Mouse (Mus musculus): ENCODE data around the gene Lrp10. TPM values are rescaled to one million over a fixed set of nuclear protein-coding genes. Genes with fewer than 3 reads are reported as not detected.
A peak's percentile ranks its signal among the peaks of the same experiment; 100 is the strongest.

The Lrp10 gene
- 34.7 and 36.0 TPM in 2 replicates for polyA plus RNA-seq (2016; fragmentation: Nextera tagmentation; extraction: Ambion mirVana)

DNA sequence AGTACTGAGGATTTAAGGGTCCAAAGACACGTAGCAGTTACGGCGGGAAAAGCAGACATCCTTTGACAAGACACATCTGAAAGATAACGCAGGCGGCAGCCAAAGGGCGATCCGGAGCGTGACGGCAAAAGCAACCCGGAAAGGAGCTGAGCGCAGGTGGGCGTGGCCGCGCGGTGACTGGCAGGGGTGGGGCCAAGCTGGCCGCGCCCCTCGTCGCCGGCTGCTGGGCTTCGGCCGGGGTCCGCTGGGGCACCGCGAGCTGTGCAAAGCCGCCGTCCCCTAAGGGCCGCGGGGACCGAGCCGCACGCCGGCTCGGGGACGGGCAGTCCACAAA is at the start of gene Lrp10:
Lrp10 (plus strand) TSS at position 179 of the 334 bp plus-strand sequence.
- ATAC-seq (ENCODE audit: low FRiP score): peak; percentile 90
- Histone ChIP-seq H3K27ac (peak within 1 kb of the TSS; percentile 76), H3K36me3 (peaks cover 16% of the 10 kb centered on the region), H3K9ac (peak within 1 kb of the TSS; percentile 81), H3K9me3 (replicated peaks) (no peaks in the 10 kb centered on the region), H3K27me3 (no peaks in the 10 kb centered on the region), H3K4me1 (peaks cover 8% of the 10 kb centered on the region), H3K4me3 (peak within 1 kb of the TSS; percentile 79), H3K4me2 (replicated peaks) (peak within 1 kb of the TSS; percentile 92)
- 0% methylated on average over 35 of the region's 35 CpGs for WGBS

DNA sequence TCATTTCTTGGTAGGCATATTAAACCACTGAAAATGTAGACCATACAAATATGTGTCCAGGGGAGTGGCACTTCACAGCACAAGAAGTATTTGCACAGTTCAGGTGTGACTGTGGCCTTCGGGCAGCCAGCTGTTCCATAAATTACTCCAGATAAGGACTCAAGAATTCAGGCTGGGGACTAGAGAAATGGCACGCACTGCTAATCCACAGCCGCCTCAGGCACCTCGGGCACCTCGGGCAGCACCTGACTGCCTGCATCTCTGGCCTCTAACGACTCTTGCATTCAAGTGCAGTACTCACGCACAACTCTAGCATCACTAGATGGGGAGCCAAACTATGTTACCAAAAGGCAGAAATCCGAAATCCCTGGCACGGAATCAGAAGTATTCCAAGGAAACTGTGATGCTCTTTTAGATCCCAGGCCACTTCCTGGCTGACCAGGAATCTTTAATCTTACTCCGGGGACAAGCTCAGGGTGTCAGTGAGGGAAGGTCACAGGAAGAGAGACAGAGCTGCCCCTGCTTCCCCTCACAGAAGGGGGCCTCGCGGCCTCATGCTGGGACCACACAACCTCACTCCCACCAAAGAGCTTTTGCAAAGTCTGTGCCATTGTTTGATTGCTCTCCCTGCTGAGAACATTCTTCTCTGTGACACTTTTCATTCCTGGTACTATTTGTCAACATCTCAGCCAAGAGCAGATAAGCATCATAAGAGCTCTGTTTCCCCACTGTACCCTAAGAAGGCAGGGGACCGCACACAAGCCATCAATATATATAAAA is 48.5 kb upstream of the Lrp10 start:
- no peak overlapping the region for H3K9ac ChIP-seq
- no peak overlapping the region for H3K27ac ChIP-seq
- WGBS: 7% methylated on average over 13 of the region's 13 CpGs
- H3K4me3 ChIP-seq: no peak overlapping the region
- no peaks in the 10 kb centered on the region for H3K36me3 ChIP-seq
- H3K9me3 ChIP-seq (replicated peaks): no peaks in the 10 kb centered on the region
- H3K4me2 ChIP-seq (replicated peaks): no peak overlapping the region
- ATAC-seq (ENCODE audit: low FRiP score): no peak
- H3K4me1 ChIP-seq: peaks cover 20% of the 10 kb centered on the region
- peaks cover 52% of the 10 kb centered on the region for H3K27me3 ChIP-seq

DNA sequence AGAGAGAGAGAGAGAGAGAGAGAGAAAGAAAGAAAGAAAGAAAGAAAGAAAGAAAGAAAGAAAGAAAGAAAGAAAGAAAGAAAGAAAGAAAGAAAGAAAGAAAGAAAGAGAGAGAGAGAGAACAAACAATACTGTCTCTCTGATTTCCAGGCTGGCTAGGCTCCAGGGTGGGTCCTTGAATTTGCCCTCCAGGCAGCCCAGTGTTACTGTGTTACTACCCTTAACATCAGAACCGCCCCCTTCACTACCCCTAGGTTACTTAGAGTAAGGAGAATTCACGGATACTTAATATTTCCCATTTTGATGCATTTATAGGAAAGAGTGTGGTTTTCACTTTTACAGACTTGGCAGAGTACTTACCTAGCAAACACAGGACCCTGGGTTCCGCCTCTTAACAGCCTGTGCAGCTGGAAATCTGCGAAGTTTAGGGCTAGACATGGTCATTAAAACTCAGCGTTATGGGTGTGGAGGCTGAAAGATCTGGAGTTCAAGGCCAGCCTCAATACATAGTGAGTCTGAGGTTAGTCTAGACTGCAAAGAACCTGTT is 47.6 kb upstream of the Lrp10 start:
- no peak overlapping the region for H3K27ac ChIP-seq
- H3K27me3 ChIP-seq: peaks cover 52% of the 10 kb centered on the region
- no peak overlapping the region for H3K9ac ChIP-seq
- H3K9me3 ChIP-seq (replicated peaks): no peaks in the 10 kb centered on the region
- ATAC-seq (ENCODE audit: low FRiP score): no peak
- 30% methylated on average over 5 of the region's 5 CpGs for WGBS
- H3K36me3 ChIP-seq: no peaks in the 10 kb centered on the region
- H3K4me2 ChIP-seq (replicated peaks): no peak overlapping the region
- peaks cover 19% of the 10 kb centered on the region for H3K4me1 ChIP-seq
- H3K4me3 ChIP-seq: no peak overlapping the region

DNA sequence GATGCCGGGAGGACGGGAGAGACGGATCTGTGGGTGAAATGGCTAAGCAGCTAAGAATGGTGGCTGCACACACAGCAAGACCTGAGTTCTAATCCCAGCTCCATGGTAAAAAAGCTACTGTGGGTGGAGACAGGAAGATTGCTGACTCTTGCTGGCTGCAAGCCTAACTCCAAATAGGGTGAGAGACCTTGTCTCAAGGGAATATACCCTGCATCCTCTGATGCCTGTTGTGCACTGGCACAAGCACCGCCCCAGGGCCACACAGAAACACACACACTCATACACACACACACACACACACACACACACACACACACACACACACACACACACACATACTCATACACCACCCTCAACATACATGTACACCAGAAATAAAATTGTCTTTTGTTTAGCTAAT is 47.1 kb upstream of the Lrp10 start:
- peaks cover 52% of the 10 kb centered on the region for H3K27me3 ChIP-seq
- no peak overlapping the region for H3K4me3 ChIP-seq
- H3K9me3 ChIP-seq (replicated peaks): no peaks in the 10 kb centered on the region
- peaks cover 19% of the 10 kb centered on the region for H3K4me1 ChIP-seq
- ATAC-seq (ENCODE audit: low FRiP score): no peak
- H3K9ac ChIP-seq: no peak overlapping the region
- no peak overlapping the region; the same call in 1 of the 2 replicates for H3K4me2 ChIP-seq (replicated peaks)
- no peaks in the 10 kb centered on the region for H3K36me3 ChIP-seq
- 56% methylated on average over 4 of the region's 4 CpGs for WGBS
- H3K27ac ChIP-seq: no peak overlapping the region

DNA sequence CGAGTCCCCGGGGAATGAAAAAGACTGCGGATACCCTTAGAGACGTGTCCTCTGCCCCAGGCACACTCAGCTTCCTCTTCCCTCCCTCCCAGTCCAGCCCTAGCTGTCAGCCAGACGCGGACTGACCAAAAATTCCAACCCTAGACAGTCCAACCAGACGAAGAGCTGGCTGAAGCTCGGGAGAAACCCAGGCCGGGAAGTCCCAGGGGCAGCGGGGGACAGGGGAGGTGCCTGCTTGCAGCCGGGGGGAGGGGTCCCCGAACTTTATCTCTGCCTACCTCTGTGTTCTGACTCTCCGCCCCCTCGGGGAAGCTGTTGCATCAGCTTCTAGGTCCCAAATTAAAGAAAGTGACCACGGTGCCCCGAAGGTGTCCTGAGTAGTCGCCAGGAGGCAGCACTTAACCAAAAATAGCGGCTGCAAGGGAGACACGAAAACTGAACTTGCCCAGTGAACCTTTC is 46.3 kb upstream of the Lrp10 start, which contains the start of gene Slc7a7:
Slc7a7 (minus strand) TSS at position 158 of the 459 bp plus-strand sequence.
- Histone ChIP-seq H3K4me2 (replicated peaks) (peak within 1 kb of the TSS; percentile 30), H3K27ac (no peak within 1 kb of the TSS), H3K9me3 (replicated peaks) (no peaks in the 10 kb centered on the region), H3K36me3 (no peaks in the 10 kb centered on the region), H3K27me3 (peaks cover 52% of the 10 kb centered on the region), H3K9ac (no peak within 1 kb of the TSS), H3K4me3 (no peak within 1 kb of the TSS), H3K4me1 (peaks cover 19% of the 10 kb centered on the region)
- WGBS: 5% methylated on average over 19 of the region's 19 CpGs
- no peak for ATAC-seq (ENCODE audit: low FRiP score)

DNA sequence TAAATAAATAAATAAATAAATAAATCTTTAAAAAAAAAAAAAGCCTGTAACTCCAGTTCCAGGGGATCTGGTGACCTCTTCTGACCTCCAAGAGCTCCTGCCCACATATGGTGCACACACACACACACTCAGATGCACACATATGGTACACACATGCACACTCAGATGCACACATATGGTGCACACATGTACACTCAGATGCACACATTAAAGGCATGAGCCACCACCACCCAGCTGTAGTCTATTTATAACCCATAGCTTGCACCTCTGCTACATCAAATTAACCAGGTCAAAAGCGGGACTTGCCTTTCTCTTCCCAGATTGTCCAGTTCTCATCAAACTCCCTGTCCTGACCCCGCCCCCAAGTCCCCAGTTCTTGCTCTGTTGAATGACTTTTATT is 42.9 kb upstream of the Lrp10 start:
- Histone ChIP-seq H3K36me3 (no peaks in the 10 kb centered on the region), H3K27ac (no peak overlapping the region), H3K4me3 (no peak overlapping the region), H3K4me1 (peaks cover 10% of the 10 kb centered on the region), H3K9me3 (replicated peaks) (no peaks in the 10 kb centered on the region), H3K27me3 (peaks cover 24% of the 10 kb centered on the region), H3K4me2 (replicated peaks) (no peak overlapping the region), H3K9ac (no peak overlapping the region)
- WGBS: 78% methylated on average over 2 of the region's 2 CpGs
- ATAC-seq (ENCODE audit: low FRiP score): no peak

DNA sequence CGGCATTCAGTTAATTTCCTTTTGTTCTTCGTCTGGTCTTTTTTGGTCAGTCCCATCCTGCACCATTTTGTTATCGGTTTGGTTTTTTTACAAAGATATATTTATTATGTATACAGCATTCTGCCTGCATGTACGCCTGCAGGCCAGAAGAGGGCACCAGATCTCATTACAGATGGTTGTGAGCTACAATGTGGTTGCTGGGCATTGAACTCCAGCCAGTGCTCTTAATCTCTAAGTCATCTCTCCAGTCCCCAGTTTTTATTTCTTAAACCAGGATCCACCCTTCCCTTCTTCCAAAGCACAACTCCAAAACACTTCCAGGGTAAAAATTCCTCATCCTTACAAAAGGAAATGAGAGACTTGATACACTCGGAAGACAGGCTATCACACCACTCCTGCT is 40.5 kb upstream of the Lrp10 start:
- no peak overlapping the region for H3K9ac ChIP-seq
- no peak for ATAC-seq (ENCODE audit: low FRiP score)
- H3K27ac ChIP-seq: no peak overlapping the region
- H3K4me3 ChIP-seq: no peak overlapping the region
- peaks cover 9% of the 10 kb centered on the region for H3K4me1 ChIP-seq
- WGBS: 62% methylated on average over 5 of the region's 5 CpGs
- no peak overlapping the region for H3K4me2 ChIP-seq (replicated peaks)
- no peaks in the 10 kb centered on the region for H3K36me3 ChIP-seq
- H3K27me3 ChIP-seq: peaks cover 5% of the 10 kb centered on the region
- H3K9me3 ChIP-seq (replicated peaks): no peaks in the 10 kb centered on the region

DNA sequence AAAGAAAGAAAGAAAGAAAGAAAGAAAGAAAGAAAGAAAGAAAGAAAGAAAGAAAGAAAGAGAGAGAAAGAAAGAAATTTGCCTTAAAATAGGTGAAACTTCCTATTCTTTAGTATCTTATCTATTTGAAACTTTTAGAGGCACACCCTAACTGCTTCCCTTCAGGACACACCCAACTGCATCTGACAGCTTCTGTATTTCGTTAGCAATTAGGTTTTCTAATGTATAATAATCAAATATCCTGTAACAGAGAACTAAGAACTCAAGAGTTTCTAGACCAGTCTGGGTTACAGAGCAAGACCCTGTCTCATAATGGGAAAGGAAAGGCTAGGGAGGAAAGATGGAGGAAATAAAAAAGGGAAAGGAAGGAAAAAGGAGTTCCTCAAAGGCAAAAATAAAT is 39.3 kb upstream of the Lrp10 start:
- H3K27ac ChIP-seq: no peak overlapping the region
- no peak overlapping the region for H3K4me2 ChIP-seq (replicated peaks)
- H3K36me3 ChIP-seq: 0 out of 2 replicates have a peak, but pooled peaks cover 4% of the 10 kb centered on the region
- H3K9me3 ChIP-seq (replicated peaks): no peaks in the 10 kb centered on the region
- no peak overlapping the region for H3K4me3 ChIP-seq
- 91% methylated on average over 1 of the region's 1 CpGs for WGBS
- H3K4me1 ChIP-seq: peaks cover 15% of the 10 kb centered on the region
- ATAC-seq (ENCODE audit: low FRiP score): no peak
- H3K9ac ChIP-seq: no peak overlapping the region
- H3K27me3 ChIP-seq: no peaks in the 10 kb centered on the region

DNA sequence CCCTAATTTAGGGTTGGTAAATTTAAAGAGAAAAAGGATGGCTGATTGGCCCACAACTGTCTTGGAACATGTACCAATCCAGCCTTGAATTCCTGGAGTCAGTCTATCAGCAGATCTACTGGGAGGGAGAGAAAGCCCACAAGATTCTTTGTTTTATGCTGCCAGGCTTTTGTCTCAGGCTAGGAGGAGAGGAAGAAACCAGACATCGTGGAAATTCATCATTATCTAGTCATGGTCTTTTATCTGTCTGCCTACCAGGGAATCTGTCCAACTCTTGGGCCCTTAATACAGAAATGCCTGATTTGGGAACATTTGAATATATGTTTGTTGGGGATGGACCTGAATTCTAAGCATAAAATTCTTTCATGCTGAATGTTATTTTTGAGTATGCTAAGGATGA is 38.4 kb upstream of the Lrp10 start:
- 0 out of 2 replicates have a peak, but pooled peaks cover 4% of the 10 kb centered on the region for H3K36me3 ChIP-seq
- H3K27me3 ChIP-seq: no peaks in the 10 kb centered on the region
- no peak overlapping the region for H3K4me3 ChIP-seq
- H3K4me2 ChIP-seq (replicated peaks): peak overlapping the region; percentile 79
- WGBS: 89% methylated on average over 1 of the region's 1 CpGs
- no peaks in the 10 kb centered on the region for H3K9me3 ChIP-seq (replicated peaks)
- H3K4me1 ChIP-seq: peaks cover 24% of the 10 kb centered on the region
- no peak overlapping the region for H3K9ac ChIP-seq
- no peak for ATAC-seq (ENCODE audit: low FRiP score)
- no peak overlapping the region for H3K27ac ChIP-seq

DNA sequence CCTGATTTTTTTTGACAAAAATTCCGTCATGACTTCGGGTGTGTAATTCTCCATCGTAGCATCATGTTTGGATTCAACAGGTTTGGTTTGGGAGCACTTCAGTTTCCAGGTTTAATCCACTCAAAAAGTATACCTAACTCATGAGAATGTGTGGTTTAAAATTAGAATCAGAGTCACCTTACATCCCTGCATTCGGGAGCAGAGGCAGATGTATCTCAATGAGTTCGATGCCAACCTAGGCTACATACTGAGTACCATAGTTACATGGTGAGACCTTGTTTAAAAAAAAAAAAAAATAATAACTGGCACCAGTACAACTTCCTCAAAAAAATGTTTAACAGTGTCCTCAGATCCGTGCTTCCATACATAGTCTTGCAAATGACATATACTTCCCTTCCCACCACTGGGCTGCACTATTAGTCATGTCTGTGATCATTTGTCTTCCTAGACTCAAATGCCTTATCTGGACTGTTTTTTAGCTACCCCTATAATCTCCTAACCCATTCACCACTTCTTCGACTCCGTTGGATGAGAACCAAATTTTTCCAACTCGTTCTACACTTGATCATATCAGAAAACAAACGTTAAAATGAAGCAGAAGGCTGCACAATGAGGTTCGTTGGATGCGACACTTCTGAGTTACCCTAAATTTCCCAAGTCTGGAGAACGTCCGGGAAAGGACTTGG is 37.8 kb upstream of the Lrp10 start:
- peak overlapping the region; percentile 70 for H3K4me3 ChIP-seq
- H3K4me2 ChIP-seq (replicated peaks): peak overlapping the region; percentile 79
- no peak for ATAC-seq (ENCODE audit: low FRiP score)
- WGBS: 34% methylated on average over 14 of the region's 14 CpGs
- H3K27ac ChIP-seq: peak overlapping the region; percentile 90
- peak overlapping the region; percentile 81 for H3K9ac ChIP-seq
- H3K9me3 ChIP-seq (replicated peaks): no peaks in the 10 kb centered on the region
- peaks cover 29% of the 10 kb centered on the region for H3K4me1 ChIP-seq
- H3K36me3 ChIP-seq: 0 out of 2 replicates have a peak, but pooled peaks cover 4% of the 10 kb centered on the region
- no peaks in the 10 kb centered on the region for H3K27me3 ChIP-seq

DNA sequence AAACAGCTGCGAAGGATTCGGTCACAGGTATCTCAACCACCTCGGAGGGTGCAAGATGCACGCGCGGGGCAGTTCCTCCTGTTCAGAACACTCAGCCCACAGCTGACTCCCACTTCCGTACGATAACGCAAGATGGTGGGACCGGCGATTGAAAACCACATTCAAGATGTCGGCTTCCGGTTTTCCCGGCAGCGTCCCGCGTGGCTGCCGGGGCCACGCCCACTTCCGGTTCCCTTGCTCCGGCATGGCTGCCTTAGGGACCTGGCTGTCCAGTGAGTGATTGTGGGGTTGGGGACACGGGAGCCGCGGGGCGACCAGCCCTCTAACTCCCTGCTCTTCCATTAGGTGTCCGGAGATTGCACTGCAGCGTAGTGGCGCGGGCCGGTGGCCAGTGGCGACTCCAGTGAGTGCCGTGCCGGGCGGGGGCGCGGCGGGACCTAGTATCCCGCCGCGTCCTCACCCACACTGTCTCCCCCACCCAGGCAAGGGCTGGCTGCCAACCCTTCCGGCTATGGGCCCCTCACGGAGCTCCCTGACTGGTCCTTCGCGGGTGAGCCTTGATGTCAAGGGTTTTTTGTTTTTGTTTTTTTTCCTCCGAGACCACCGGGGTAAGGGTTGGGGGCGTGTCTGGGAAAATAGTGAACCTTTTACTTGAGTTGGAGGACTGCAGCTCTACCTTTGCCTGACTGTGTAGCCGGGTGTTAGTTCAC is 37.1 kb upstream of the Lrp10 start, which contains the start of gene Mrpl52:
Mrpl52 (plus strand) TSS at position 221 of the 710 bp plus-strand sequence.
- Histone ChIP-seq H3K36me3 (0 out of 2 replicates have a peak, but pooled peaks cover 4% of the 10 kb centered on the region), H3K27me3 (no peaks in the 10 kb centered on the region), H3K9me3 (replicated peaks) (no peaks in the 10 kb centered on the region), H3K4me3 (peak within 1 kb of the TSS; percentile 70), H3K4me2 (replicated peaks) (peak within 1 kb of the TSS; percentile 79), H3K4me1 (peaks cover 31% of the 10 kb centered on the region), H3K9ac (peak within 1 kb of the TSS; percentile 81), H3K27ac (peak within 1 kb of the TSS; percentile 90)
- ATAC-seq (ENCODE audit: low FRiP score): peak; percentile 86
- under 1% methylated on average over 48 of the region's 48 CpGs for WGBS

DNA sequence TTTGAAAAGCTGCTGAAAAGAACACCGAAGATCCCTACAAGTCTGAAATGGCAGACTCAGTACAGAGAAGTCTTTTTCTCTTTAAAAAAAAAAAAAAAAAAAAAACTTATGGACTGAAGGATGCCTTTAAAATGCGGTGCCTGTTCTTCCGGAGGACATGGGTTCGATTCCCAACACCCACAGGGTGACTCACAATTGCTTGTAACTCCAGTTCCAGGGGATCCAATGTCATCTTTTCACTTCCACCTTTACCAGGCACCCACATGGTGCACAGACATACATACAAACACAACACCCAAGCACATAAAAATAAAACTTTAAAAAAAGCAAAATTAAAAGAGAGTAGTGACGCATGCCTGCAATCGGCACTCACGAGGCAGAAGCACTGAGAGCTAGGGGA is 36.2 kb upstream of the Lrp10 start:
- no peak for ATAC-seq (ENCODE audit: low FRiP score)
- Histone ChIP-seq H3K4me3 (peak overlapping the region; percentile 70), H3K4me1 (peaks cover 35% of the 10 kb centered on the region), H3K4me2 (replicated peaks) (peak overlapping the region; percentile 79), H3K27me3 (peaks cover 7% of the 10 kb centered on the region), H3K27ac (no peak overlapping the region), H3K9me3 (replicated peaks) (no peaks in the 10 kb centered on the region), H3K36me3 (0 out of 2 replicates have a peak, but pooled peaks cover 4% of the 10 kb centered on the region), H3K9ac (no peak overlapping the region)
- 90% methylated on average over 7 of the region's 7 CpGs for WGBS
